Mouse (Mus musculus): Measurements from ENCODE around the gene Olfr139. TPM values are rescaled to one million over a fixed set of nuclear protein-coding genes. Genes with fewer than 3 reads are reported as not detected.

The Olfr139 gene
- not detected for total RNA-seq (2023)

DNA sequence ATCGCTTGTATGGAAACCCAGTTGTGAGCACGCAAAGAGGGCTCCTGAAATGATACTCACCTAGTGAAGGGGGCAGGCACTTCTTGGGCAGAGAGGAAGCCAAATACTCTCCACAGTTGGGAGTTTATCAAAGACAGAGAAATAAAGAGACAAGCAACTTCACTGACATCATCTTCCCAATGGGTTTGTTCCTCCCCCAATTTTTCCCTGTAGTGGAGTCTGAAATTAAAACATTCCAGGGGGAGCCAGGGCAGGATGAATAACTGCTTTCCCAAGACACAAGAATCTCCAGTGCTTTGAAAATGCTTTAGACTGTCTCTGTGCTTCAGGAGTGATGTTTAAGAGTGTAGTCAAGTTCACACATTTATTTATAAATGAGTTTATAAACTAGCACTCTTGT, at the start of gene Olfr139, which contains the start of gene Olfr399:
Olfr139 (minus strand) TSS at position 101 of the 400 bp plus-strand sequence.
Olfr399 (minus strand) TSS at position 165 of the 400 bp plus-strand sequence.

DNA sequence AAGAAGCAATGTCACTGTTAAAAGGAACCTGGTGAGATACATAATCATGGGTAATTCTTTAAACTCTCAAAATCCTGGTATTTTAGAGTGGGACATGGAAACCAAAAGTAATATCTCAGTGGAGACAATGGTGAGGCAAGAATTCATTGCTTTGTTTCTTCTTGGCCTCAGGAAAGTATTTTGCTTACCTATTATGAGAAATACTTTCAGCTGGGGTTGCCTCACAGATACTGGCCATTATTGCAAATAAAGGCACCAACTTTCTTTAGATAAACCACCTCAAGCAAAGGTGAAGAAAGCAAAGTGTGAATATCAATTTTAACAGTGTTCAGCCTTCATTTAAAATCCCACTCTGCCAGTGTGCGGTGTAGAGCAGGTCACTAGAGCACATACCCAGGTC, 13.3 kb upstream of the Olfr139 start, which contains the start of gene Zfp616:
Zfp616 (plus strand) TSS at position 301 of the 400 bp plus-strand sequence.

Other genes with a start within 250 kb of the Olfr139 start
- gene Olfr392, start 239.5 kb downstream of the Olfr139 start, total RNA-seq (2023) = not detected
- gene Olfr393, start 205.1 kb downstream of the Olfr139 start, total RNA-seq (2023) = not detected
- gene Olfr394, start 165.8 kb downstream of the Olfr139 start, total RNA-seq (2023) = not detected
- gene Olfr395, start 147.3 kb downstream of the Olfr139 start, total RNA-seq (2023) = not detected
- gene Olfr23, start 119.9 kb downstream of the Olfr139 start, total RNA-seq (2023) = not detected
- not detected for gene Olfr397, start 95.7 kb downstream of the Olfr139 start, total RNA-seq (2023)
- not detected for gene Olfr398, start 66.1 kb downstream of the Olfr139 start, total RNA-seq (2023)
- not detected for gene Olfr399, start 64 bp upstream of the Olfr139 start, total RNA-seq (2023)
- not detected for gene Zfp616, start 13.4 kb upstream of the Olfr139 start, total RNA-seq (2023)
- not detected for gene Olfr401, start 57.2 kb upstream of the Olfr139 start, total RNA-seq (2023)
- not detected for gene Olfr402, start 97.0 kb upstream of the Olfr139 start, total RNA-seq (2023)
- gene Olfr403, start 129.7 kb upstream of the Olfr139 start, total RNA-seq (2023) = not detected
- gene Olfr43, start 154.8 kb upstream of the Olfr139 start, total RNA-seq (2023) = not detected
- gene Olfr406, start 203.3 kb upstream of the Olfr139 start, total RNA-seq (2023) = not detected
- not detected for gene Olfr59, start 227.2 kb upstream of the Olfr139 start, total RNA-seq (2023)

Data from CD4-positive naive resting alpha-beta T cell, adult 76 days (primary cell).